Mouse (Mus musculus): ENCODE data around the gene Scfd2. TPM values are rescaled to one million over a fixed set of nuclear protein-coding genes. Genes with fewer than 3 reads are reported as not detected.

Scfd2 gene
- polyA plus RNA-seq, 1 experiment from 2014 or later = 12.9 TPM

DNA sequence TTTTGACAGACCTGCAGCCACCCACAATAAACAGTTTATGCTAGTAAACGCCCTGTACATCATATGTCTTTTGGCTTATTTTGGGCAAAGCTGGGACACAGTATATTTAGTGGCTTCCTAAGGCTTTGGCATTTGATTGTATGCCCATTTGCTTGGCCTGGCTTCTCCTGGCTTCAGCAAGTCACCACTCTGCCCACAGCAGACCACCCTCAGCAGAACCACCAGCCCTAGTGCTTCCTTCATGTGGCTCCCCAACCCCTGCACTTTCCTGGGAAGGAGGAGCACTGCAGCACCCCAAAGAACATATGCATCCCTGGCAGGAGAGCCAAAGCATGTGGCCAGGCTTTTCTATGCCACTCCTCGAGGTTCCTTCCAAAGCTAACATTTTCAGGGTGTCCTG is 188.5 kb downstream of the Scfd2 start:
- H3K27me3 ChIP-seq (ENCODE audit: control insufficient read depth, insufficient read depth, low read length) = no peaks in the 10 kb centered on the region
- H3K27ac ChIP-seq (ENCODE audit: low read depth, low read length) = no peak overlapping the region
- H3K4me2 ChIP-seq = no peak overlapping the region
- no peak for ATAC-seq (replicated peaks; ENCODE audit: insufficient number of reproducible peaks, low FRiP score, low TSS enrichment)
- no peaks in the 10 kb centered on the region for H3K9me3 ChIP-seq (replicated peaks; ENCODE audit: control insufficient read depth, low read length)
- H3K4me3 ChIP-seq (ENCODE audit: low read depth, low read length) = no peak overlapping the region
- no peak overlapping the region for H3K9ac ChIP-seq (ENCODE audit: low read depth, low read length)
- H3K4me1 ChIP-seq (ENCODE audit: control insufficient read depth, insufficient read depth, low read length) = peaks cover 7% of the 10 kb centered on the region; the same call in 1 of the 2 replicates
- H3K36me3 ChIP-seq (ENCODE audit: control insufficient read depth, insufficient read depth, low read length) = no peaks in the 10 kb centered on the region
- WGBS (ENCODE audit: insufficient replicate concordance) = 61% methylated on average over 2 of the region's 2 CpGs

DNA sequence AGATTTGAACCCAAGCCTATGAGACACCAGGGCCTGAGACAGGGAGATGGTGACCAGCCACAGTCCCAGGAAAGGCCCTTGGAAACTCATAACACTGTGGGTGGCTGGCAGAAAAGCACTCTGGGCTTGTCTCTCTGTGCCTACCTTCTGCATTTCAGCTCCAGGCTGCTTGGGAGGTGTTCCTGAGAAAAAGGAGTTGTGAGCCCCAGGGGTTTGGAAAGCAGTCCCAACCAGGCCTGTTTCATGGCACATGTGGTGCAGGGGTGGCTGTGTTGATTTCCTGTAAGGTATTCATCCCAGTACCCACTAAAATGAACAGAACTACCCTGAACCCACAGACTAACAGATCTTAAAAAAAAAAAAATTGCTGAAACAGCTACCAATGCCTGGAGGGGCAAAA is 189.0 kb downstream of the Scfd2 start:
- no peaks in the 10 kb centered on the region for H3K36me3 ChIP-seq (ENCODE audit: control insufficient read depth, insufficient read depth, low read length)
- H3K9ac ChIP-seq (ENCODE audit: low read depth, low read length) = no peak overlapping the region
- peaks cover 6% of the 10 kb centered on the region; the same call in 1 of the 2 replicates for H3K4me1 ChIP-seq (ENCODE audit: control insufficient read depth, insufficient read depth, low read length)
- H3K27ac ChIP-seq (ENCODE audit: low read depth, low read length) = no peak overlapping the region
- no peaks in the 10 kb centered on the region for H3K27me3 ChIP-seq (ENCODE audit: control insufficient read depth, insufficient read depth, low read length)
- H3K9me3 ChIP-seq (replicated peaks; ENCODE audit: control insufficient read depth, low read length) = no peaks in the 10 kb centered on the region
- no peak for ATAC-seq (replicated peaks; ENCODE audit: insufficient number of reproducible peaks, low FRiP score, low TSS enrichment)
- H3K4me3 ChIP-seq (ENCODE audit: low read depth, low read length) = no peak overlapping the region
- H3K4me2 ChIP-seq = no peak overlapping the region

DNA sequence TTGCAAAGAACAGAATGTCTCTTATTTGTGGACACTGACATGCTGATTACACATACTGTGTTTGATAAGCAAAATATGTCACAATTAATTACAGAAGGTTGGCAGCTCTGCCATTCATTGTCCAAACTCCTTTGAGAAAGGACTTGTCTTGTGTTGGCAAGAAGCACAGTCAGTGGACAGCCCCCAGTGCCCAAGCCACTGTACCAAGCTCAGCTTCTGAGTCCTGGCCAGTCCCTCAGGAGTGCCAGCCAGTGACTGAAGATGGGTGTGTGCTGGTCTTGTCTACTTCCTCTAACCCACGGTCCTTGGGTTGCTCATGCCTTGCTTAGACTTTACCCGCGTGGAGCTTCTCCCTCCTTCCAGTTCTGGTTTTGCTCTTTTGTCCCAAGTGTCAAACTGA is 194.1 kb downstream of the Scfd2 start:
- WGBS (ENCODE audit: insufficient replicate concordance) = 79% methylated on average over 3 of the region's 3 CpGs

DNA sequence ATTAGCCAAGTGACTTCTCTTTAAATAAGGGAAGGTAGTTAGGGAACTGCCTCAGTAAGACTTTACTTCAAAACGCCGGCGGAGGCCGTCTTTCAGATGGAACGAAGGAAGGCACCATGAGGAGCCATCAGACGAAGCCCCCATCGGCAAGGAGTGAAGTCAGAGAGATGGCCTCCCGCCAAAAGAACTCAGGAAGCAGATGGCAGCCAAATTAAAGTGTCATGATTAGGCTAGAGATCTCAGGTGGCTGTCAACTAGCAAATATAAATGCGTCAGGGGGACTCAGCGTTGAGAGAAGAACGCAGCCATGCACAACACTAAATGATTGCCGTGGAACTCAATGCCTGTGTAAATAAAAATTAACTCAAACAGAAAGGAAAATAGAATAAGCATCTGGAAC is 194.8 kb downstream of the Scfd2 start:
- Histone ChIP-seq H3K27me3 (ENCODE audit: control insufficient read depth, insufficient read depth, low read length) (no peaks in the 10 kb centered on the region), H3K27ac (ENCODE audit: low read depth, low read length) (no peak overlapping the region), H3K9ac (ENCODE audit: low read depth, low read length) (no peak overlapping the region), H3K4me3 (ENCODE audit: low read depth, low read length) (no peak overlapping the region), H3K9me3 (replicated peaks; ENCODE audit: control insufficient read depth, low read length) (no peaks in the 10 kb centered on the region), H3K36me3 (ENCODE audit: control insufficient read depth, insufficient read depth, low read length) (no peaks in the 10 kb centered on the region), H3K4me2 (no peak overlapping the region), H3K4me1 (ENCODE audit: control insufficient read depth, insufficient read depth, low read length) (peaks cover 6% of the 10 kb centered on the region; the same call in 1 of the 2 replicates)
- no peak for ATAC-seq (replicated peaks; ENCODE audit: insufficient number of reproducible peaks, low FRiP score, low TSS enrichment)
- WGBS (ENCODE audit: insufficient replicate concordance) = 73% methylated on average over 12 of the region's 12 CpGs

More for the DNA sequence above, 194.1 kb downstream of the Scfd2 start:
- H3K27me3 ChIP-seq (ENCODE audit: control insufficient read depth, insufficient read depth, low read length) = no peaks in the 10 kb centered on the region
- H3K27ac ChIP-seq (ENCODE audit: low read depth, low read length) = no peak overlapping the region
- ATAC-seq (replicated peaks; ENCODE audit: insufficient number of reproducible peaks, low FRiP score, low TSS enrichment) = no peak
- no peak overlapping the region for H3K4me3 ChIP-seq (ENCODE audit: low read depth, low read length)
- H3K9ac ChIP-seq (ENCODE audit: low read depth, low read length) = no peak overlapping the region
- no peaks in the 10 kb centered on the region for H3K36me3 ChIP-seq (ENCODE audit: control insufficient read depth, insufficient read depth, low read length)
- H3K4me1 ChIP-seq (ENCODE audit: control insufficient read depth, insufficient read depth, low read length) = peaks cover 6% of the 10 kb centered on the region; the same call in 1 of the 2 replicates
- H3K9me3 ChIP-seq (replicated peaks; ENCODE audit: control insufficient read depth, low read length) = no peaks in the 10 kb centered on the region
- H3K4me2 ChIP-seq = no peak overlapping the region

DNA sequence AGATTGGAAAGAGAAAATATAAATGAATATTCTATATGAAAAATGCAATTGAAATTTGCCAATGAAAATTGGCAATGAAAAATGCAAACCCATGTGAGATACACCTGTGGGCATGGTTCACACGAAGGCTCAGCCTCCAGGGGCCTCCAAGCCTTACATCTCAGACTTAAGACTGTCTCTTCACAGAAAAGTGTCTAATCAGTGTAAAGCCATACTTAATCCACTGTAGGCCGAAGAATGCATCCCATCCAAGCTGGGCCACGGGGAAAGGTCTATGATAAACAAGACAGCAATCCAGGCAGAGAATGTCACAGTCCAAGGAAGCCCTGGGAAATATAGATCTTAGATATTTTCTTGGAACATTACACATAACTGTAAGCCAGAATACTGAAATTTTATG is 198.3 kb downstream of the Scfd2 start:
- H3K9me3 ChIP-seq (replicated peaks; ENCODE audit: control insufficient read depth, low read length) = no peaks in the 10 kb centered on the region
- WGBS (ENCODE audit: insufficient replicate concordance) = 55% methylated on average over 3 of the region's 3 CpGs
- 0 out of 2 replicates have a peak, but pooled peaks cover 4% of the 10 kb centered on the region for H3K4me1 ChIP-seq (ENCODE audit: control insufficient read depth, insufficient read depth, low read length)
- H3K36me3 ChIP-seq (ENCODE audit: control insufficient read depth, insufficient read depth, low read length) = no peaks in the 10 kb centered on the region
- H3K4me2 ChIP-seq = no peak overlapping the region
- ATAC-seq (replicated peaks; ENCODE audit: insufficient number of reproducible peaks, low FRiP score, low TSS enrichment) = no peak
- no peaks in the 10 kb centered on the region for H3K27me3 ChIP-seq (ENCODE audit: control insufficient read depth, insufficient read depth, low read length)
- H3K4me3 ChIP-seq (ENCODE audit: low read depth, low read length) = no peak overlapping the region
- no peak overlapping the region for H3K9ac ChIP-seq (ENCODE audit: low read depth, low read length)
- no peak overlapping the region for H3K27ac ChIP-seq (ENCODE audit: low read depth, low read length)

DNA sequence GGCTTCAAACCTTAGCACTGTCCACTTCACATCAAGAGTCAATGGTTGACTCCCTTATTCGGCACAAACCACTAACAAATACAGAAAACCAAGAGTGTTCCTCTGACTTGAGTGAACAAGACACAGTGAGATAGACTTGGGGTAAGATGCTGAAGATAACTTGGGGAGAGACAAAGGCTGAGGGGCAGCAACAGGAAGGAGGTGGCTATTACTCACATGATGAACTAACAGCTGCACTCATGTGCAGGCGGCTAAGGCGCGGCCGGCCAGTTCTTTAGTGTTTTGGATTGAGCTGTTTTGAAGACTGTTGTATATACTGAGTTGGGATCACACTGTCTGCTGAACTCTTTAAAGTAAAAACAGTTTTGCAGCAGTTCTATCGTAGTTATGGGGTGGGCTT is 205.3 kb downstream of the Scfd2 start:
- no peaks in the 10 kb centered on the region for H3K27me3 ChIP-seq (ENCODE audit: control insufficient read depth, insufficient read depth, low read length)
- H3K9ac ChIP-seq (ENCODE audit: low read depth, low read length) = no peak overlapping the region
- WGBS (ENCODE audit: insufficient replicate concordance) = 87% methylated on average over 6 of the region's 6 CpGs
- H3K27ac ChIP-seq (ENCODE audit: low read depth, low read length) = no peak overlapping the region
- H3K4me3 ChIP-seq (ENCODE audit: low read depth, low read length) = no peak overlapping the region
- no peaks in the 10 kb centered on the region for H3K36me3 ChIP-seq (ENCODE audit: control insufficient read depth, insufficient read depth, low read length)
- no peak overlapping the region for H3K4me2 ChIP-seq
- ATAC-seq (replicated peaks; ENCODE audit: insufficient number of reproducible peaks, low FRiP score, low TSS enrichment) = no peak
- no peaks in the 10 kb centered on the region for H3K9me3 ChIP-seq (replicated peaks; ENCODE audit: control insufficient read depth, low read length)
- H3K4me1 ChIP-seq (ENCODE audit: control insufficient read depth, insufficient read depth, low read length) = 0 out of 2 replicates have a peak, but pooled peaks cover 7% of the 10 kb centered on the region

DNA sequence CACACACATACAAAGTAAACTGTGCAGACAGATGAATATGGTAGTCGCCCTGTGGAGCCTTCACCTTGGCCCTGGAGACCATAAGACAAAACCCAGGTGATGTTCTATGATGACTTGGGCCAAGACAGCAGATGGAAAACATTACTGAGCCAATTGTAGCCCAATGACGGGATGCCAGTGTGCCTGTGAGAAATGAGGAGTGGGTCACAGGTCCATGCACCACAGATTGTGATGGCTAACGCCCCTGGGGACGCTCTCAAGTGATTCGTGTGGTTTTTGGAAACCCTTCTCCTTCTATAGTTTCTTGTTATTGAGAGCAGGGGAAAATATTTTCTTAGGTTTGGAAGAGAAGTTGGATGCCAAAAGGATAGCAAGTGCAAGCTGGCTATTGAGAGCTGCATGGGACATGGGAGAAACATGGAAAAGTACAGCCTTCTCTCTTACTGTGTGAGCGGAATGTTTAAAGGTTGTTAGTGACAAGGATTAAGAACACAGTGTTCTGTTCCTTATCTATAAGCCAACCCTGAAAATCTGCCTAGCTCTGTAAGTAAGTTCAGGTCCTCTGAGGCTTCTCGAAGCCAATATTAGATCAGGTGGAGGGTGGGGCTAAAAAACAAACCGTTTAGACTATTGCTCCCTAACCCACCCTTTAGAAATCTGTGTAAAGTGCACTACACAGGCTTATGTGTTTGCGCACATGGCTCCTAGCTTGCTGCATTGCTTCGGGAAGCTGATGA is 210.4 kb downstream of the Scfd2 start:
- Histone ChIP-seq H3K27me3 (ENCODE audit: control insufficient read depth, insufficient read depth, low read length) (no peaks in the 10 kb centered on the region), H3K27ac (ENCODE audit: low read depth, low read length) (no peak overlapping the region), H3K4me3 (ENCODE audit: low read depth, low read length) (no peak overlapping the region), H3K9me3 (replicated peaks; ENCODE audit: control insufficient read depth, low read length) (no peaks in the 10 kb centered on the region), H3K9ac (ENCODE audit: low read depth, low read length) (no peak overlapping the region), H3K4me1 (ENCODE audit: control insufficient read depth, insufficient read depth, low read length) (peaks cover 4% of the 10 kb centered on the region; the same call in 1 of the 2 replicates), H3K36me3 (ENCODE audit: control insufficient read depth, insufficient read depth, low read length) (no peaks in the 10 kb centered on the region), H3K4me2 (no peak overlapping the region)
- ATAC-seq (replicated peaks; ENCODE audit: insufficient number of reproducible peaks, low FRiP score, low TSS enrichment) = no peak
- 69% methylated on average over 10 of the region's 10 CpGs for WGBS (ENCODE audit: insufficient replicate concordance)

DNA sequence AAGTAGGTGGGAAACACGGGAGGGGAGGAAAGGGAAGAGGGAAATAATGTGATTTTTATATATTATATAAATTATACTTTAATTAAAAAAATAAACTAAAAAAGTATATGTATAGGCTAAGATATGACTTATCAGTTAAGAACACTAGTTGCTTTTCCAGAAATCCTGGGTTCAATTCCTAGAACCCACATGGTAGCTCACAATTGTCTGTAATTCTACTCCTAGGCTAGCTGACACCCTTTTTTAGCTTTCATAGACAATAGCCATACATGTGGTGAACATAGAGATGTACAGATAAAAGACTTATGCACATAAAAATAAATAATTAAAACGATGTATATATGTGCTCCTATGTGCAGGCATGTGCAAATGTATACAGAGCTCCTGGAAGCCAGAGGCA is 212.0 kb downstream of the Scfd2 start:
- H3K4me1 ChIP-seq (ENCODE audit: control insufficient read depth, insufficient read depth, low read length) = peaks cover 7% of the 10 kb centered on the region; the same call in 1 of the 2 replicates
- H3K9ac ChIP-seq (ENCODE audit: low read depth, low read length) = no peak overlapping the region
- no peak overlapping the region for H3K4me2 ChIP-seq
- 77% methylated on average over 2 of the region's 2 CpGs for WGBS (ENCODE audit: insufficient replicate concordance)
- H3K4me3 ChIP-seq (ENCODE audit: low read depth, low read length) = no peak overlapping the region
- no peak overlapping the region for H3K27ac ChIP-seq (ENCODE audit: low read depth, low read length)
- no peak for ATAC-seq (replicated peaks; ENCODE audit: insufficient number of reproducible peaks, low FRiP score, low TSS enrichment)
- H3K27me3 ChIP-seq (ENCODE audit: control insufficient read depth, insufficient read depth, low read length) = no peaks in the 10 kb centered on the region
- H3K36me3 ChIP-seq (ENCODE audit: control insufficient read depth, insufficient read depth, low read length) = no peaks in the 10 kb centered on the region
- H3K9me3 ChIP-seq (replicated peaks; ENCODE audit: control insufficient read depth, low read length) = no peaks in the 10 kb centered on the region

DNA sequence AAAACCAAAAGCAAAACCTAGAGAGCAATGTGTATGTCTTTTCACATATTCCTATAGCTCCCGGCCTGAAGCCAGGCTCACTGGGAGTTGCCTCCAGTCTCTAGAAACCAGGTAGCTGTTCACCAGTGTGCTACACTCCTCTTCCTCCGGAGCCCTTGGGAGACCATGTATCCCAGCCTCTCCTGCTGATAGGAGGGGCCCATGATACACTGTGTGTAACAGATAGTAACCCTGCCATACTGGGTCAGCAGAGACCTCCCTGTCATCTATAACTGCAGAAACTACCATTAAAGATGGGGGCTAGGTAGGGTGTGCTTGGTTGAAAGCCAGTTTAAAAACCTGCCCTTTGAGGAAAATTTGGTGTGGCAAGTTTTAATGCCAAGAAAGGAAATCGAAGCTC is 214.4 kb downstream of the Scfd2 start:
- ATAC-seq (replicated peaks; ENCODE audit: insufficient number of reproducible peaks, low FRiP score, low TSS enrichment) = no peak
- H3K9ac ChIP-seq (ENCODE audit: low read depth, low read length) = no peak overlapping the region
- no peaks in the 10 kb centered on the region for H3K27me3 ChIP-seq (ENCODE audit: control insufficient read depth, insufficient read depth, low read length)
- no peak overlapping the region for H3K4me2 ChIP-seq
- H3K36me3 ChIP-seq (ENCODE audit: control insufficient read depth, insufficient read depth, low read length) = no peaks in the 10 kb centered on the region
- no peak overlapping the region for H3K27ac ChIP-seq (ENCODE audit: low read depth, low read length)
- H3K4me1 ChIP-seq (ENCODE audit: control insufficient read depth, insufficient read depth, low read length) = peaks cover 7% of the 10 kb centered on the region; the same call in 1 of the 2 replicates
- no peaks in the 10 kb centered on the region for H3K9me3 ChIP-seq (replicated peaks; ENCODE audit: control insufficient read depth, low read length)
- 84% methylated on average over 3 of the region's 3 CpGs for WGBS (ENCODE audit: insufficient replicate concordance)
- no peak overlapping the region for H3K4me3 ChIP-seq (ENCODE audit: low read depth, low read length)
